Mouse (Mus musculus) kidney, postnatal 4 days (tissue): ENCODE measurements around the gene A530084C06Rik.
A peak's percentile ranks its signal among the peaks of the same experiment; 100 is the strongest.

Experiments
- DNase-seq, 2 experiments: peaks; one replicate each; pipeline ENCODE4 v3.0.0; 2021; ENCODE audit warnings: mixed read lengths in 2 of 2

The A530084C06Rik gene

DNA sequence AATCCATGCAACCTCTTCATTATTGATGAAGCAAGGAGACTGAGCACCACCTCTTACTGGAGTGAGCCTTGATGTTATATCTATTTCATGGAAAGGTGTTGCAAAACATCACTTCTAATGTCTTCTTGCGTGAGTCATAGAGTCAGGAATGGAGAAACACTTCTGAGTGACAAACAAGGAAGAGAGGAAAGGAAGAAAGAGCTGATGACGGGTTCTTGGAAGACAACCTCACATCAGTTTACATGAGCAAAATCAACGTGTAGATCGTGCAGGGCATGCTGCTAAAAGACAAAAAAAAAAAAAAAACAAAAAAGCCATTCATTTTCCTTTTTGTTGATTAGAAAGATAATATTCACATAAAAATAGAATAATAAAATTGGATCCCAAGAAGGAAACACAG, 24.4 kb downstream of the A530084C06Rik start:
- no peak for DNase-seq

DNA sequence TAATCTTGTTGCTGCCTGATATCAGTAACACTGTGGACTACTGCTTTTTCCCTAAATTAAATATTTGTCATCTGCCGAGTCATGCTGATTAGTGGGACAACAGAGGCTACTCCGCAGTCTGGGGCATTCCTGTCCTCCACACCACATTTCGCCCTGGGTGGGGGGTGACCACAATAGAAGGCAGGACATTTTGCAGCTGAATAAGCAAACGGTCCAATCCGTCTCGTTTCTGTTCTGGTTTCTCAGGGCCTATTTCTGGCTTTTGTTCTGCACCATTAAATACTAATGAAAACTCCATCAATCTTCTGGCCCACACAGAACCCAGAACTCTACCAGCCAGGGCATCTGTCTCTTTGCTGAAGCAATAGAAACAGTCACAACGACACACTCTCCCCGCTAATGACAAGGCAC, 27.5 kb downstream of the A530084C06Rik start:
- DNase-seq: peak; percentile 12 to 24

DNA sequence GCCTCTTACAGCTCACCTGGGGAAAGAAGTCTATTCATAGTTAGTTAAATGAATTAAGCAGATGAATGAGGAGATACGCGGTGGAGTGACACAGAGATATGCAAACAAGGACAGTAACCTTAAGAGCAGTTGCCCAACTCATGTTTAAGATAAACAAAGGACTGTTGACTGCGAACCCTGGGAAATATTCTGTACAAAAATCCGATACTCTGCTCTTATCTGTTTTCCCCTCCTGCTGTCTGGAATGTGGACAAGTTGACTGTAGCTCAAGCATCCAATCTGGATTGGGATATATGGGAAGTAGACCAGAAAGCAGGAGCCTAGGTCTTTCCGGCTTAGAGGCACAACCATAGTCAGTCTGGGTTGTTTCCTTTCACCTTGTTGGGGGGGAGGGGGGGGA, 27.9 kb downstream of the A530084C06Rik start:
- DNase-seq: no peak

DNA sequence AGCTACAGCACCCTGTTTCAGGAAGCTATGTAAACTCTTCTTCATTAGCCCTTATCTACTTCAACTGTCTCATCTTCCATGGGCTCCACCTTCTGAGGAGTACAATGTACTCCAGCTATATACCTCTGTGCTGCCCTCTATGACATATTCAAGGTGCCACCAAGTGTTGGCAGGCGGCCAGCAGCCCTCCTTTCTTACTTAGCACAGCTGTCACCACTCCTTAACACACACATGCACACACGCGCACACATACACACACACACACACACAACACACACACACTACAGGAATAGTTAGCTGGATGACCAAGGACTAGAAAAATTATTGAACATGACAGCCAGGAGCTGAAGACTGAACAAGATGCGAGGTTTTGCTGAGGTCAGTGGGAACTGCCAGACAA, 34.2 kb downstream of the A530084C06Rik start:
- DNase-seq: peak in 1 of 2 experiments; percentile 8

DNA sequence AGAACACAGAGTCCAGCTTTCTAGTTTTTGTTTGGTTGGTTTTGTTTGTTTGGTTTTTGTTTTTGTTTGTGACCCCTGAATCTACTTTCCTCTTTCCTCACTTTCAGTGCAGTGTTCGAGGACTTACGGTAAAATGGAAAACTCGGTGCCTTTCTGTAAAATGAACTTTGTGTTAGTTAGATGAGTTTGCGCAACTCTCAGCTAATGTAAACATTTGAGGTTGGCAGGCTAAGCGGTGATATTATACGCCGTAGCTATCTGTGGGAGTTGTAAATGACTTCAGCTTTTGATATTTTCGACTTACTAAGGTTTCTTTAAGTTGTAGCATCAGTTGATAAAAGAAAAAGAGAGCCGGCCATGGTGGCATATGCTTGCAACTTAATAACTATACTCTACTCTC, 40.2 kb downstream of the A530084C06Rik start:
- DNase-seq: no peak

DNA sequence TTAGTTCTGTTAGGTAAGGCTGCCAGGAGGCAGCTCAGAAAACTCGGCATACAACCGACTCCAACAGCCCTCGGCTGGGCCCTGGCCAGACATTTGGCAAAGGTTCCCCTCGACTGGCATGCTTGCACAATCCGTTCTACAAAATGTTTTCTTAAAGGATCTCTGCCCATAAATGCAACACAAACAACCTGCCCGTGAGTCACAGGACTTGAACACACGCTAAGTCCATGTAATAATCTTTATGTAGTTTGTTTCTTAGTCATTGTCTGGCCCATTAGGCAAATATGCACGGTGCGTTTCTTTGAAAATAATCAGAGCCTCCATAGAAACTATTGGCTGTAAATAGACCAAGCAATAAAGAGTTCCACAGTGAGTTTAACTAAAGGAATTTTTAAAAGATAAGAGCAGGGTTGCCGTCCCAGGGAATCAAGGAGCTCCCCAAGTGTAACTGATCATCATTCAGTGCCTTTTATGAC, 40.7 kb downstream of the A530084C06Rik start:
- DNase-seq: peak; percentile 17 to 30

DNA sequence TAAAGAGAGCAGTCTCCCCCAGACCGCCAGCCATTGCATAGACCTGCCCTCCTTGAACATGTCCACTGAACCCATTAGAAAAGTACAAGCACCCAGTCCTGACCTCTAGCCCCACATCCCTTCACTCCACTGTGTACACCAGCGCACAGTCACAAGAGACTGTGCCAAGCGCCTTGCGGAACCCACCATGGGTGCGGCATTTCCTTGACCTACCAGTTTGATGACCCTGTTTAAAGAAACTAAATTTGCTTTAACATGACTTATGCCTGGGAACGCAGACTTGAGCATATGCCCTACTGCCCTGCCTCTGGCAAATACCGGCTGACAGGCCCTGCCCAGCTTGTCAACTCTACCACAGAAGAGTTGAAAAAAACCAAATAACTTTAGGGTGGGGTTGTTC, 43.9 kb downstream of the A530084C06Rik start:
- no peak for DNase-seq

DNA sequence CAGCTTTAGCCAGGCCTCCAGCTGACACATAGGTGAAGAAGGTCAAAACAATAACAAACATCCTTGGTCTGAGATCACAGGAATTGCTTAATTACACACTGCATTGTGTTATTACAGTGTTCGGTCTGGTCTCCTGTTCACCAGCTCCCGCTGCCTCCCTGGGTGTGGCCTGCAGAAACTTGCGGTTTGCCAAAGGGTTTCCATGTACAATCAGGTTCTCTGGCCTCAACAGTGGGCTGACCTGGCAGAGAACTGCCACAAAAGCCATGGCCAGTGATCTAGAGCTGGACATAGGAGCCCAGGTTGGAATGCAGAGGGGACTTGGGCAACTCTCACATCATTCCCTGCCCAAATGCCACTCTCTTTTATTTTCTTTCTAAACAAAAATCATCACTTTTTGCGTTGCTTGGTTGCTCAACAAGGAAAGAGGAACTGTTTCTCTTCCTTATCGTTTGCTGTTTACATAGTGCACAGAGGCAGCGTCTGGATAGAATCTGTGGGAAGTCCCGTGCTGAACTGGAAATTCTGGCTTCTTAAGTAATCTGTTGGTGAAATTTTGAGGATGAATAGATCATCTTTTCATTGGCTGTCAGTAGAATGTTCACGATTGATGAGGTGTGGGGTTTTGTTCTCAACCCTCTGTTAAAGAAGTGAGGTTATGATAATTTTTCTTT, 52.5 kb downstream of the A530084C06Rik start:
- peak; percentile 9 to 24 for DNase-seq
